ENCODE assay signal across 17 mouse cellular contexts in the genomic region with DNA sequence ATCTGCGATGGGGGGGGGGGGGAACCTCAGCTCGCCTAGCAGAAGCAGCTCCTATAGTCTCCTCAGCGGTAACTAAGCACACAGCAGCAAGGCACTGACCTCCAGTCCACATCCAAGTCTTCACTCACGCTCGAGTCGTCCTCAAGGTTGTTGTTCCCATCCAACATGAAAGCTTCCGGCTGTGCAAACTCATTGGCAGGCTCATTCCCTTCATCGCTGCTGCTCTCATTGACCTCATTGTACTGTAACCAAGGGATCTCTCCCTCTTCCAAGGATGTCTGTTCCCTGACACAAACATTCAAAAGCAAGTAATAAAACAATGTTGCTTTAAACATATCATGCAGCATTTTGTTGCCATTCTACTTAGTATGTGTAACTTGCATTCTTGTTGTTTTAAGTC.
"Had no signal": no experiment of that assay in that cellular context is flagged by ENCODE, and none has a peak within 500 bp of the region (broad histone marks: within the 10 kb centered on the region; RNA-seq: fewer than 3 reads in every experiment).

No protein-coding gene starts in this region.

- H3K9ac ChIP-seq: limb, embryonic 13.5 days; liver, embryonic 14.5 days; liver, postnatal 0 days; lung, embryonic 14.5 days; midbrain, embryonic 13.5 days; neural tube, embryonic 13.5 days had no signal

- DNase-seq: kidney, postnatal 25 days; layer of hippocampus, postnatal 36 days; liver, postnatal 0 days; lung, embryonic 14.5 days; thymus, adult 2 months; thymus, postnatal 14 days; thymus, postnatal 4 days had no signal

- H3K9me3 ChIP-seq: limb, embryonic 10.5 days; limb, embryonic 13.5 days; megakaryocyte, embryonic 14.5 days; midbrain, embryonic 10.5 days; midbrain, embryonic 13.5 days; neural tube, embryonic 13.5 days had no signal

- H3K27me3 ChIP-seq: limb, embryonic 13.5 days; megakaryocyte, embryonic 14.5 days; midbrain, embryonic 13.5 days; neural tube, embryonic 13.5 days had no signal

- H3K4me3 ChIP-seq: left cerebral cortex, adult 2 months; limb, embryonic 10.5 days; limb, embryonic 13.5 days; megakaryocyte, embryonic 14.5 days; midbrain, embryonic 10.5 days; midbrain, embryonic 13.5 days; myocyte; neural tube, embryonic 13.5 days had no signal

- H3K4me1 ChIP-seq: limb, embryonic 10.5 days; limb, embryonic 13.5 days; megakaryocyte, embryonic 14.5 days; midbrain, embryonic 10.5 days; midbrain, embryonic 13.5 days; neural tube, embryonic 13.5 days had no signal

- H3K27ac ChIP-seq: kidney, postnatal 0 days; left cerebral cortex, adult 2 months; limb, embryonic 10.5 days; limb, embryonic 13.5 days; liver, embryonic 14.5 days; midbrain, embryonic 10.5 days; midbrain, embryonic 13.5 days; neural tube, embryonic 13.5 days had no signal
